Mouse (Mus musculus) testis, postnatal 14 days (tissue): ENCODE measurements around the gene Zfp866.

Source experiments
- DNase-seq: peaks from one replicate; pipeline ENCODE4 v3.0.0; 2021; ENCODE audit warnings: low spot score

Gene Zfp866

GRCm38 (mm10) chr8:69790773-69791367 lies at the start of gene Zfp866, which contains the start of gene Atp13a1:
Gene Zfp866 (minus strand): TSS chr8:69791178.
Gene Atp13a1 (plus strand): TSS chr8:69791163.
- peak; percentile 91 for DNase-seq

DNA sequence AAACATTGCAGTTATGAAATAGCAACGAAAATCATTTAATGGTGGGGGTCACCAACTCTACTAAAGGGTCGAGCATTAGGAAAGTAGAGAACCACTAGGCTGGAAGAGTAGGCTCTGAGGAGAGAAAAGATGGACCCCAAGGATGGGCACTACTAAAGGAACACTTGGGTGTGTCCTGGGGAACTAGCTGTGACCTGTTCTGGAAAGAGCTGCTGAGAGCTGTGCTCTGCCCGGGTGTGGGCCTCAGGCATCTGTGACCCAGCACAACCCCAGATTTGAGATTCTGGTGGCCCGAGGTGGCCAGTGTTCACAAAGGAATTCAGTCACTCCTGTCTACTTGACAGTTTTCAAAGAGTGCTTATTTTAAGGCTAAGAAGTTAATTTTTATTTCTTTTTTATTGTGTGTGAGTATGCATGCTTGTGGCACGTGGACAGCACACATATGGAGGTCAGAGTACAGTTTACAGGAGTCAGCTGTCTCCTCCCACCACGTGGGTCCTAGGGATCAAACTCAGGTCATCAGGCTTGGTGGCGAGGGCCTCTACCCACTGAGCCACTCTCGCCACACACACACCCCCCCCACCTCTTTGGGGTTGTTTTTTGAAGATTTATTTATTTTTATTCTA lies 46.2 kb upstream of the Zfp866 start:
- DNase-seq = no peak

DNA sequence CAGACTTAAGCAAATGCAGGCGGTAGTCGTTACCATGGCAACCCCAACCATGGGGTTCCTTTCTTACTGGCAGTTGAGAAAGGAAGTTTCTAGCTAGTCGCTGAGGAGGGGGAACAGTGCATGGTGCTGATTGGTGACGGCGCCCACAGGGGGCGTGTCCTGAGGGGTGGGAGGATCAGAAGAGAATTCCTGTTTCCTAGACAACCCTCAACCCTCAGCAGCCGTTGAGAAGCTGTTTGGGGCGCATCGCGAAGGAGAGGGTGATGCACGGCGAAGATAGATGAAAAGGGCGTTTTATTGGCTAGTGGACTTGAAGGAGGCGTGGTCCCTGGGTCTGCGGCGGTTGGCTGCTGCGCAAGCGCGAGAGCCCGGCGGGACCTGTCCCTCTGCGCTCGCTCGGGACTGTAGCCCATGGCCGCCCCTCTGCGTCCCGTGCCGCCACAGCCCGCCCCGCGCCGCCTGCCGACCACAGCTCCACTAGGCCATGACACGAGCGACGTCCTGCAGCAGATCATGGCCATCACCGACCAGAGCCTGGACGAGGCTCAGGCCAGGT lies 41.4 kb upstream of the Zfp866 start, which contains the start of gene Pbx4:
TSS of gene Pbx4 (plus strand) at position 194 of the 556 bp plus-strand sequence.
- DNase-seq = peak; percentile 90

GRCm38 (mm10) chr8:69826371-69826770 lies 35.4 kb upstream of the Zfp866 start:
- DNase-seq = no peak

DNA sequence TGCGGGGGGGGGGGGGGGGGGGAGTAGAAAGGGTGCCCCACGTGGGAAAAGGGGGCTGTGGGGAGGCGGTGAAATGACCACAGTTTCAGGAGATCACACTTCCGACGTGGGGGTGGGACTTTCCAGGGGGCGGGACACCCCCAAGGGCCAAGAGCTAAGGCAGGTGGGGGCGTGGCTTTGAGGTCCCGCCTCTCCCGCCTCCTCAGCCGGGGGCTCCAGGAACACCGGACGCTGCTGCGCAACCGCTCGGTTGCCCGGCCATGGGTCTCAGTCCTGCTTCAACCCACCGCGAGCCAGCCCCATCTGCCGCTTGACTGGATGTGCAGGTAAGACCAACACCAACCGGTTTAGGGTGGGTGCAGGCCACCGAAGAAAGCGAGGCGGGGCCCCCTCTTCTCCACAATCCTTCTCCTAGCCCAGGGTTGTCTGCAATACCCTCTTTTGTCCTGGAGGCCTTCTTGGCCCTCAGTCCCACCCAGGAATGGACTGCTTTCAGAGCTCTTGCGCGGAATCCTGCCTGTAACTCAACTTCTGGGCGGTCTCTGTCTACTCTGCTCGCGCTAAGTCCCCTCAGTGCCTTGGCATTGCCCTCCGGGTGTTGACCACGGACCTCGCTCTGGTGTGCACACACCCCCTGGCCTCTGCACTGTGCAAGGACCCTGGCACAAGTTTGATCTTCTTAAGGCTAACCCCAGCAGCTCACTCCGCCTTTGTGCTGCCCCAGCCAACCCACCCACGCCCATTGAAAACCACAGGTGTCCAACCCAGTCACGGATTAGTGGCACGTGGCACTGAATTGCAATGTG lies 31.6 kb upstream of the Zfp866 start, which contains the start of gene Lpar2:
TSS of gene Lpar2 (plus strand) at position 44 of the 806 bp plus-strand sequence.
- peak; percentile 86 for DNase-seq

GRCm38 (mm10) chr8:69821971-69822385 lies 31.0 kb upstream of the Zfp866 start:
- peak; percentile 81 for DNase-seq

DNA sequence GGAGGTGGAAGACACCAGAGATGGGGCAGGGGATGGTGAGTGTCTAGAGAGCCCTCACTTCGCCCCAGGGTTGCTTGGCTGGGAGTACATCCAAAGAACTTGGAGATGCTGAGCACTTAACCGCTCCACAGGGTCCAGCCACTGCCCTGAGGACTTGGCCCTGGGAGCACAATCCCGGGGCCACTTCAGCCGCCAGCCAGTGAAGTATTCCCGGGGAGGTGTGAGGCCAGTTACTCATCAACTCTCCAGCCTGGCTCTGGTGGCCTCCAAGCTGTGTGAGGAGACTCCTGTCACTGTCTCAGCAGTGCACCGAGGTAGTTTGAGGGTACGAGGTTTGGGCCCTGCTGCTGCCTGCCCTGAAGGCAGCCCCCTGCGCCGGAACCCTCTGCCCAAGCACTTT lies 29.5 kb upstream of the Zfp866 start:
- DNase-seq = no peak

DNA sequence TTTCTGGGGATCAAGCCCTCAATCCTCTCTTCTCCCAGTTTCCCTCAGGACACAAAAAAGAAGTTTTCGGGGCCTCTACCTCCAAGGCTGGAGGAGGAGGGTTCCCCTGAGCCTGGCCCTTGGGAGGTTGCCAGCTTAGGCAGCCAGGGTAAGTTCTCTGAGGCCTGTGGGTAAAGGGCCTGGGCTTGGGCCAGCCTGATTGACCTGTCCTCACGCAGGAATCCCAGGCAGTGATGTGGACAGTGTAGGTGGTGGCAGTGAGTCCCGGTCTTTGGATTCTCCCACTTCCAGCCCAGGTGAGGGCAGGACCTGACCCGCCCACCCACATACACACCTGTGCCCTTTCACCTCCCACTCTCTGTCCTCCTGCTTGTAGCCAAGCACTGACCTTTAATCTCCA lies 24.4 kb upstream of the Zfp866 start:
- DNase-seq = no peak

GRCm38 (mm10) chr8:69814881-69815280 lies 23.9 kb upstream of the Zfp866 start:
- no peak for DNase-seq

DNA sequence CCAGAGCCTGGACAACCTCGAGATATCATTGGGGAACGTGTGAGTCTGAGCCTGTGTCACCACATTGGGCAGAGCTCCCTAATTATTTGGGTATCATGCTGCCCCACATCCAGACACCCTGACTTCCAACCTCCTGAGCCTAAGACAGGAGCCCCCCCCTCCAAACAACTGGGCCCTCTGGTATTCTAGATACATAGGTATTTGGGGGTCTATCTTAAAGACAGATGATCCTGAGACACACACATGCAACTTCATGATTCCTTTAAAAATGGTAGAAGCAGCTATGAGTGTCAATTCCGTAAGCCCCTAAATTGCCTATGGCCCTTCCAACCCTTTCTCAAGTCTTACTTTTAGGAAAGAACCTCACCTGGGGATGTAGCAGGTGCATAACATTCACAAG lies 18.8 kb upstream of the Zfp866 start:
- DNase-seq = no peak

- no peak for DNase-seq
Measured at GRCm38 (mm10) chr8:69808864-69809403, 18.0 kb upstream of the Zfp866 start.

- DNase-seq = peak; percentile 63
Measured at GRCm38 (mm10) chr8:69808094-69808863, 17.3 kb upstream of the Zfp866 start, which contains the start of gene Gmip. Gene Gmip (plus strand): TSS chr8:69808679.

DNA sequence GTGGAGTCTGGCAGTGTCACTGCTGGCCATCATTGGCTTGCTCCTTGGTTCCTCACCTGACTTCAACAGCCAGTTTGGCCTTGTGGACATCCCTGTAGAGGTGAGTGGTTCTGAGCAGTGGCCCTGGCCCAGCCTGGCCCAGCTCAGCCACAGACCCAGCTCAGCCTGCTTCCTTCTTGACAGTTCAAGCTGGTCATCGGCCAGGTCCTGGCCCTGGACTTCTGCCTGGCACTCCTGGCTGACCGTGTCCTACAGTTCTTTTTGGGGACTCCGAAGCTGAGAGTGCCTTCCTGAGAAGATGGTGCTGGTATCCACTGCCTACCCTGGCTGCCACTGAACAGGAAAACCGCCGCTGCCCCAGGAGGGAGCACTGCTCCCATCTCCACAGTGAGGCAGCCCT lies 16.3 kb upstream of the Zfp866 start:
- DNase-seq = no peak

DNA sequence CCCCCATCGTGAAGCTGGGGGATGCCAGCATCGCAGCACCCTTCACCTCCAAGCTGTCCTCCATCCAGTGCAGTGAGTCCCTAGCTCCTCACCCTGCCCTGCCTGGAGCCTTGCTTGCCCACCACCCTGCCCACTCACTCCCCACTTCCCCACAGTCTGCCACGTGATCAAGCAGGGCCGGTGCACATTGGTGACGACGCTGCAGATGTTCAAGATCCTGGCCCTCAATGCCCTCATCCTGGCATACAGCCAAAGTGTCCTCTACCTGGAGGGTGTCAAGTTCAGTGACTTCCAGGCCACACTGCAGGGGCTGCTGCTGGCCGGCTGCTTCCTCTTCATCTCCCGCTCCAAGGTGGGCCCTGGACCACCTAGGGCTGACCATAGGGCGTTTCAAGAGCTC lies 14.5 kb upstream of the Zfp866 start:
- no peak for DNase-seq

DNA sequence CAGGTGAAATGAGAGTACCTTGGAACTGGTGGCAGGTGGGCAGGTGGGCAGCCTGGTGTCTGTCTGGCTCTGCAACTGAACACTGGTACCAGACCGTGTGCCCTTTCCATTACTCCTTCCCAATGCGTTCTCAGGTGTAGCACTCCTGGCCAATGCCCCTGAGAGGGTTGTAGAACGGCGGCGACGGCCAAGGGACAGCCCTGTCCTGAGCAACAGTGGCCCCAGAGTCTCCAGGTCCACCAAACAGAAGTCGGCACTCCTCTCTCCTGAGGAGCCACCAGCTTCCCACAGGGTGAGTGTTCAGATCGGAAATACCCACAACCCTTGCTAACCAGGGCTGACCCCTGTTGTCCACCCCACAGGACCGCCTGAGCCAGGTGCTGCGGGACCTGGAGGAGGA lies 14.1 kb upstream of the Zfp866 start:
- DNase-seq = no peak

DNA sequence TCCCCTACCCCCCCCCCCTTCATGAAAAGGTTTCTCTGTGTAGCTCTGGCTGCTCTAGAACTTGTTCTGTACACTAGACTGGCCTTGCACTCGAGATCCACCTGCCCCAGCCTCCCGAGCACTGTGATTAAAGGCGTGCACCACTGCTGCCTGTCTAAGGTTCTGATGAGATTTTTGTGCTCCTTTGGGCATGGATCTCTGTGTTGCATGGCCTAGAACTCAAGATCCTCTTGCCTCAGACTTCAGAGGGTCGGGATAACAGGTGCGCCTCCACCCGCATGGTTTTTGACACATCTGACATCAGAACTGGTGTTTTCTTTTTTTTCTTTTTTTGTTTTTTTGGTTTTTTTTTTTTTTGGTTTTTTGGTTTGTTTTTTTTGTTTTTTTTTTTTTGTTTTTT lies 13.6 kb upstream of the Zfp866 start:
- no peak for DNase-seq

GRCm38 (mm10) chr8:69803366-69803765 lies 12.4 kb upstream of the Zfp866 start:
- no peak for DNase-seq

DNA sequence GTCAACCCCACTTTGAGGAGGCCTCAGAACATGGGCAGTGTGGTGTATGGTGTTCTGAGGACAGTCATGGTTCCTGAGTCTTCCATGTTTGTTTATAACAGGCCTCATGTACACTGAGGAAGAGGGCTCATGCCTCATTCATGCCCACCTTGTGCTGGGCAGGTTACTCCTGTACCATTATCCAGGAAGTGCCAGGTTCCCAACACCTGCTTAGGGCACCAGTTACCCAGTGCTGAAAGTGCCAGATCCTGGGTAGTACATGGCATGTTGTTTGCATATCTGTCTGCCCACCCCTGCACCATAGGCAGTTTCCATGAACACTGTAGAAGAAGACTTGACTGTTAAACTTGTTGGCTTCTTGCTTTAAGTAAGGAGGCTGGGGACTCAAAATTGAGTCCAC lies 11.2 kb upstream of the Zfp866 start:
- DNase-seq = no peak

- no peak for DNase-seq
Measured at GRCm38 (mm10) chr8:69801796-69802195, 10.8 kb upstream of the Zfp866 start.

GRCm38 (mm10) chr8:69799946-69800345 lies 9.0 kb upstream of the Zfp866 start:
- DNase-seq = no peak

DNA sequence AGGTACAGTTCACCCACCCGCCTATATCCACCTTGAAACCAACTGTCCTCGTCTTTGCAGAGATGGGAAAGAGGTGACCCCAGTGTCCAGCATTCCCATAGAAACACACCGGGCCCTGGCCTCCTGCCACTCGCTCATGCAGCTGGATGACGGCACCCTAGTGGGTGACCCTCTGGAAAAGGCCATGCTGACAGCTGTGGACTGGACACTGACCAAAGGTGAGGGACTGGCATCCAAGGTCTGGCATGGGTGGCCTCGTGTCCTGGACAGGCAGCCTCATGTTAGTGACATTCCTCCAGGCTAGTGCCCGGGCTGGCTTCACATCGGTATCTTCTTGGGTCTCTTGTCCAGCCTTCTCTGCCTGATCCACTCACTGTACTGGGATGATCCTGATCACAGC lies 8.3 kb upstream of the Zfp866 start:
- no peak for DNase-seq

DNA sequence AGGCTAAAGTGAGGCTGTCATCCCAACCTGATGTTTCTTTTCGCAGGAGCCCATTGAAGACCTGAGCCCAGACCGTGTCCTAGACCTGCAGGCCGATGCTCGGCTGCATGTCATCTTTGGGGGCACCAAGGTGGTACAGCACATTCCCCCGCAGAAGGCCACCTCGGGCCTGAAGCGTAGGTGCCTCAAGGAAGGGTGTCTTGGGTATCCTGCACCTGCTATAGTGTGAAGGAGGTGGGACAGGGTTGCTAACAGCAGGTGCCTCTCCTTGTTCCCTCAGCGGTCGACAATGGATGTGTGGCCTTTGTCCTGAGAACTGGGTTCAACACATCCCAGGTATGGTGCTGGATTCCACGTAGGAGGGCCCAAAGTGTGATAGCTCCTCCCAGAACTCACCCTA lies 6.7 kb upstream of the Zfp866 start:
- DNase-seq = no peak
